Mouse (Mus musculus) brain, embryonic 14.5 days (tissue): ENCODE data around the gene Dock7.

Experiments
- CTCF ChIP-seq: fragments of 200-500 bp; IDR thresholded peaks from 2 replicates; pipeline ENCODE4 v1.5.1; 2012; ENCODE audit warnings: inconsistent platforms, mild to moderate bottlenecking, moderate library complexity, borderline replicate concordance; ENCODE audit not compliant: insufficient read depth, insufficient read length; ENCODE audit errors: extremely low read depth
- POLR2A ChIP-seq: fragments of 200-500 bp; IDR thresholded peaks from 2 replicates; pipeline ENCODE4 v1.6.1; 2012; ENCODE audit warnings: mild to moderate bottlenecking, inconsistent platforms, borderline replicate concordance; ENCODE audit not compliant: poor library complexity, insufficient read depth, insufficient read length, severe bottlenecking; ENCODE audit errors: extremely low read depth

DNA sequence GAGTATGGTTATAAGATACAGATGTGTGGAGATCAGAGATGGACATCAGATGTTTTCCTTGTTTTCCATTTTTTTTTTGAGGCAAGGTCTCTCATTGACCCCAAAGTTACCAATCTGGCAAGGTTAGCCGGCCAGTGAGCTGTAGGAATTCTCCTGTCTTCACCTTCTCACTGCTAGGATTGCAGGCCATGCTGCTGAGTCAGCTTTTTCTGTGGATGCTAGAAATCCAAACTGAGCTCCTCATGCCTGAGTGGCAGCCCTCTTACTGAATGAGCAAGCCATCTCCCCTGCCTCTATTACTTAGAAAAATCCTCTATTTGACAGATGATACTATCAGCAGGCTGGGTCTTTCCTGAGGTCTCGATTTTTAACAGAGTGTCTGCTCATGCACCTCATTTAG is 142.0 kb downstream of the Dock7 start:
- TF ChIP-seq CTCF (no peak), POLR2A (no peak)
